Mouse (Mus musculus): ENCODE data around the gene Cd151. TPM values are rescaled to one million over a fixed set of nuclear protein-coding genes. Genes with fewer than 3 reads are reported as not detected.

Gene Cd151
- total RNA-seq (2017) = 45.0 and 46.6 TPM in 2 replicates

DNA sequence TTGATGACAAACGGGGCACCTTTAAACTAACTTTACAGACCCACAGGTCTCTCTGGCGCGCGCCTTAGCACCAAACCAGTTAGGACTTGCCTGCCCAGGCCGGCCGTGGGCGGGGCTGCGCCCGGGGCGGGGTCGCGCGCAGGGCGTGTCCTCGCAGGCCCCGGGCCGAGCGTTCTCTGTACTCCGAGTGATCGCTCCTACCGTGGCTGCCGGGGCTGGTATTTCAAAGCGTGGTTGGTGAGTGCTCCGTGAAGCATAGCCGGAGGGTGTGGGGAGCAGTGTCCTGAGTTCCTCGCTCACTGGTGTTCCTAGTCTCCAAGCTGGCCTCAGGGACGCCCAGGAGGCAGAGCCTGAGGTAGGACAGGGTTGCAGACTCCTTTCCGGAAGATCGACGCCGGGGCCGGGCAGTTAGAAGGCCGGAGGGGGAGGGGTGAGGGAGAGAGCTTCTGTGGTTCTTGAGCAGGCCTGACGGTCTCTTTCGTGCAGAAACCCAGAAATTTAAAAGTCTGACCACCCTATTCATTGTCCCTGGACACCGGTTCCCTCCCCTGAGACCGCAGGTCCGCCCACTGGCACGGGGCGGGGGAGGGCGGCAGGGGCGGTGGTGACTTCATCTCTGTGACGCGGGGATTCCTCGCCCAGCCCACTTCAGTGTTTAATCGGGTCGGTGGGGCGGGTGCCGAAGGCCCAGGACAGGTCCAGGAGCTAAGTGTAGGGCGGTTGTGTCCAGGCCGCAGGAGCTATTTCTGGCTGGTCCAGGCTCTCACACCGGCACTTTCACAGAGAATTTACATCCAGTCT is at the start of gene Cd151:
Cd151 (plus strand) TSS at position 163 of the 801 bp plus-strand sequence.
- peak; percentile 49 to 61 for ATAC-seq (replicated peaks in 1 of 2; ENCODE audit: insufficient read depth in 1 of 2, low FRiP score in 2 of 2, low TSS enrichment in 1 of 2, low read depth in 1 of 2, poor library complexity in 2 of 2, severe bottlenecking in 2 of 2)

DNA sequence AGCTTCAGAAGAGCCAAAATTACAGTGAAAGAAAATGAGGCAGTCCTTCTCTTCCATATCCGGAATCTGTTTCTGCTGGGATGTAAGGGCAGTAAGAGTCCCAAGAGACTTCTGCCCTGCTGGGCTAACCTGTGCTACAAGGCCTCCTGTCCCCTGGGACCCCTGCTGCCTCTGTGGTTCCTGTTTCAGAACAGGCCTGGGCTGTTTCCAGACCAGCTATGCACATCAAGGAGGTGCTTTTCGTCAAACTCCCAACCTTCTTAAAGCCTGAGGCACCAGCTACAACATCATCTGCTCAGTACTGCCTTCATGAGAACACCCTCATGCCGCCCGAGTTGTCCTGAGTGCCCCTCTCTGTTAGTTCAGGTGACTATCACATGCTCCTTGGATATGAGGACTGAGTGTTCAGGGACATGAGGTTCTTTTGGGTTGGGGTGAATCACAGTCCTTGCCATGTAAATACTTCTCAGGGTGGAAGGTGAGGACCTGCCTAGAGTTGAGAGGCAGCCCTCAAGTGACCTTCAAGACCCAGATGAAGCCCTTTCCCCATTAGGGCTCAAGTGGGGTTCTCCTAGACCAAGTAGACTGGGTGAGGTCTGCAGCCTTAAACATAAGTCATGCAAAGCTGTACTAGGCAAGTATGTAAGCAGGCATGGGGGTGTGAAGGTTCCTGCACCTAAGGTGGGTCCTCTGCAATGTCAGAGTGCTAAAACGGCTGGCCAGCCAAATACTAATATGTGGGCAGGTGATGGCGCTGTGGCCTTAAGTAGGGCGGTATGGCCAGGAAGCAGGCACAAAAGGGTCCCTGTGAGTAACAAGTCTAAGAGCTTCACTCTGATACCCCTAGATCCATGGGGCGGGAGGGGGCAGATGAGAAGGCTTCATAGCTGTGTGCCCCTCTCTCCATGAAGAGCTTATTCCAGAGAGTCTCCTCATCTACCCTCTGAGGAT is 49.2 kb upstream of the Cd151 start:
- ATAC-seq (replicated peaks in 1 of 2; ENCODE audit: insufficient read depth in 1 of 2, low FRiP score in 2 of 2, low TSS enrichment in 1 of 2, low read depth in 1 of 2, poor library complexity in 2 of 2, severe bottlenecking in 2 of 2) = no peak

DNA sequence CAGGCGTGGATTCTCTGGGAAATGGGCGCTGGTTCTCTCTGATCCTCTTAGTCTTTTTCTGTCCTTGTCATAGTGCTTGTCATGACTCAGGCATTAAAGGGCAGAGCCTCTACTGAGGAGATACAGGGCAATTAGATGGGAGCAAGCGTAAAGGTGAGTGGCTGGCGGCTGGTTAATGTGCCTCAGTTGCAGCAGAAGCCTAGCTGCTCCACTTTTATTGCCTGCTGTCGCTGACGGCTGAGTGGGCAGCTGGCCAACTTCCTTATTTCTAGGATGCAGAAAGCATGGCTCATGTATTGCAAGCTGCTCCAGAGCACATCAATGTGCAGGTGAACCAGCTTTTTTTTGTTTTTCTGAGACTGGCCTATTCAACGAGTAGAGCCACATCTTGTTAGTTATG is 48.2 kb upstream of the Cd151 start:
- peak in 1 of 2 experiments; percentile 57; a peak in 1 of 4 replicates for ATAC-seq (replicated peaks in 1 of 2; ENCODE audit: insufficient read depth in 1 of 2, low FRiP score in 2 of 2, low TSS enrichment in 1 of 2, low read depth in 1 of 2, poor library complexity in 2 of 2, severe bottlenecking in 2 of 2)

DNA sequence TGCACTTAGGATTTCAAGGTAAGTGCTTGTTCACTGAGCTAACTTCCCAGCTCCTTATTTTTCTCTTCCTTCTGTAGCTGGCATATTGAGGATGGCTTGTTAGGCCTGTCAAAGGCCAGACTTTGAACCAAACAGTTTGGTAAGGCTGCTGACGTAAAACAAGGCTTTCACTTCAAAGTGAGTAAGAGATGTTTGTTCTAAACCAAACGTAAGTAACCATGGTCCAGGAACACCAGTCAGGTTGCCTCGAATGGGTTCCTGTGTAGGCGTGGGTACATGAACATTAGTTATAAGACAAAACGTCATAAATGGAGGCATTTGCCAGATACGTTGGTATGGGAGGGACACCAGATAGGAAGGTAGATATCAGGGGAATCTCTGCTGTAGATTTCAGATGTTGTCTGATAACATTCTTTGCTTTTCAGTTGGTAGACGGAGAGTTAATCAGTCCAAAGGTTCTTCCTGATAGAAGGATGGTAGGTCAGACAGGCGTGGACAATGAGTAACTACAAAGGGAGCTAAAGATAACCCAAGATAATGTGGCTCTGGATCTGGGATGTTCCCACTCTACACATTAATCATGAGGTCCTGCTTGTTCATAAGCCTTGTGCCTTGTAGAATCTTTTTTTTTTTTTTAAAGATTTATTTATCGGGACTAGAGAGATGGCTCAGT is 47.0 kb upstream of the Cd151 start:
- no peak for ATAC-seq (replicated peaks in 1 of 2; ENCODE audit: insufficient read depth in 1 of 2, low FRiP score in 2 of 2, low TSS enrichment in 1 of 2, low read depth in 1 of 2, poor library complexity in 2 of 2, severe bottlenecking in 2 of 2)

DNA sequence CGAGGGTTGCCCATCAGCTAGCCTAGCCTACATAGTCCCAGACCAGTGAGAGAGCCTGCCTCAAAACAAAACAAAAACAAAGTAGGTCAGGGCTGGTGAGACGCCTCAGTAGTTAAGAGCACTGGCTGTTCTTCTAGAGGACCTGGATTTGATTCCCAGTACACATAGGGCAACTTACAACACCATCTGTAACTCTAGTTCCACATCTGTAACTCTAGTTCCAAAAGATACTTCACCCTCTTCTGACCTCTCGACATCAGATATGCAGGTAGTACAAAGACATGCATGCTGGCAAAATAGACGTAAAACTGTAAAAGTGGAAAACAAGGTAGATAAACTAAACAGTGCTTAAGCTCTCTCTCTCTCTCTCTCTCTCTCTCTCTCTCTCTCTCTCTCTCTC is 43.4 kb upstream of the Cd151 start:
- ATAC-seq (replicated peaks in 1 of 2; ENCODE audit: insufficient read depth in 1 of 2, low FRiP score in 2 of 2, low TSS enrichment in 1 of 2, low read depth in 1 of 2, poor library complexity in 2 of 2, severe bottlenecking in 2 of 2) = no peak

DNA sequence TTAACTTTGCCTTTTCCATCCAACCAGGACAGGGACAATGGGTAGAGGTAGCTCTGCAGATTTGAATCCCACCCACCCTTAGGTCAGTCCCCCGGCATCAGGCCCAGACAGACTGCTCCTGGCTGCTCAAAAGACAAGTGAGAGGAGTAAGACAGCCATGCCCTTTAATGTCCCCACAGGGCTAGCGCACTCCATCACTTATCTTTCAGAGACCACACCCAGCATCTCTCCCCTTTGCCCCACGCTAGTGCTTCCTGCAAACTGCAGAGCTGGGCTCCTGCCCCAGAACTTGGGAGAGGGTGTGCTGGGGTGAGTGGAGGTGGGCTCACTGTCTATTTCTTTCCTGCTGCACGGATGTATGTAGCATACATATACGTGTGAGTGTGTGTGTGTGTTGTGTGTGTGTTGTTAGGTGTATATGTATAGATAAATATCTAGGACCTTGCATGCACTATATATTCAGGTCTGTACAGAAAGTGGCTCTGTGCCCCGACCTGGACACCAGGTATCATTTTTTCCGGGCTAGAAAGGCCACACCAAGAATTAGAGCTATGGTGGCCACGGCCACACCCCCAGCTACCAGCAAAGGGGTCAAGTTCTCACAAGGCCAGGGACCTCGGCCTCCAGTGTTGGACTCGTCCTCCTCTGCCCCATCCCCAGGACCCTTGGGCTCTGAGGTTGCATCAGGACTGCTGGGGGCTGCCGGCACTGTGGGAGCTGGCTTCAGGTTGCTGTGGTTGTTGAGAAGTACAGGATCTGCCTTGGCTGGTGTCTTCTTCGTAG is 40.1 kb upstream of the Cd151 start:
- ATAC-seq (replicated peaks in 1 of 2; ENCODE audit: insufficient read depth in 1 of 2, low FRiP score in 2 of 2, low TSS enrichment in 1 of 2, low read depth in 1 of 2, poor library complexity in 2 of 2, severe bottlenecking in 2 of 2) = no peak

DNA sequence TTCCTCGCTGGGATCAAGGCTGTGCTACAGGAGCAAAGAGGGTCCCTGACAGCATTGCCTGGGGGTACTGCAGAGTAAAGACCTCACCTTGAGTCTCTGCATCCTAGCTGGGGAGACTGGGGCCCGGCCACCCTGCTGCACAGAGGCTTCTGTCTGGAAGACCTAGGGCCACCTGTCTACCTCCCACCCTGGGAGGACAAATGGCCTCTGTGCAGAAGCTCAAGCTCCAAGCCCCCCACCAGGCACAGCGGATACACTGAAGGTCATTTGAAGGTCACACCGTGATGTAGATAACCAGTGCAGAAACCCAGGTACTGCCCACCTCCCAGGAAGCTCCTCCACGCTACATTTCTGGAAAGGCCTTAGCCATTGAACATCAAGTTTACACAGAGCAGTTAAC is 38.5 kb upstream of the Cd151 start:
- ATAC-seq (replicated peaks in 1 of 2; ENCODE audit: insufficient read depth in 1 of 2, low FRiP score in 2 of 2, low TSS enrichment in 1 of 2, low read depth in 1 of 2, poor library complexity in 2 of 2, severe bottlenecking in 2 of 2) = no peak

DNA sequence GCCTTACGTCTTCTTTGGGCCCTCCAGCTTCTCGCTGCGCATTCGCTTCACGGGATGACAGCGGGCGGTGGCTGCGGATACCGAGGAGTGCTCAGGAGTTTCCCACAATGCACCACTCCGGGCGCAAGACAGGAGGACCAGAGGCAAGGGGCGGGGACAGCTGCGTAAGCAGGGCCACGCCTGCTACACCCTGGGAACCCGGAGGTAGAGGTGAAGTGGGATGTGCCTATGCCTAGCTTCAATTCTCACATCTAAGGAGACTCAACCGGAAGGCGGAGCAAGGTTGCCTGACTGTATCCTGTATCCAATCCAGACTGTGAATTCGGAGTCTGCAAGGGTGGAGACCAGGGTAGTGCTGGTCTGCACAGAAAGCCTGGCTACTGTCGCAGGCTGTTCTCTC is 37.9 kb upstream of the Cd151 start, which contains the start of gene Cend1:
Cend1 (minus strand) TSS at position 182 of the 400 bp plus-strand sequence.
- no peak for ATAC-seq (replicated peaks in 1 of 2; ENCODE audit: insufficient read depth in 1 of 2, low FRiP score in 2 of 2, low TSS enrichment in 1 of 2, low read depth in 1 of 2, poor library complexity in 2 of 2, severe bottlenecking in 2 of 2)

DNA sequence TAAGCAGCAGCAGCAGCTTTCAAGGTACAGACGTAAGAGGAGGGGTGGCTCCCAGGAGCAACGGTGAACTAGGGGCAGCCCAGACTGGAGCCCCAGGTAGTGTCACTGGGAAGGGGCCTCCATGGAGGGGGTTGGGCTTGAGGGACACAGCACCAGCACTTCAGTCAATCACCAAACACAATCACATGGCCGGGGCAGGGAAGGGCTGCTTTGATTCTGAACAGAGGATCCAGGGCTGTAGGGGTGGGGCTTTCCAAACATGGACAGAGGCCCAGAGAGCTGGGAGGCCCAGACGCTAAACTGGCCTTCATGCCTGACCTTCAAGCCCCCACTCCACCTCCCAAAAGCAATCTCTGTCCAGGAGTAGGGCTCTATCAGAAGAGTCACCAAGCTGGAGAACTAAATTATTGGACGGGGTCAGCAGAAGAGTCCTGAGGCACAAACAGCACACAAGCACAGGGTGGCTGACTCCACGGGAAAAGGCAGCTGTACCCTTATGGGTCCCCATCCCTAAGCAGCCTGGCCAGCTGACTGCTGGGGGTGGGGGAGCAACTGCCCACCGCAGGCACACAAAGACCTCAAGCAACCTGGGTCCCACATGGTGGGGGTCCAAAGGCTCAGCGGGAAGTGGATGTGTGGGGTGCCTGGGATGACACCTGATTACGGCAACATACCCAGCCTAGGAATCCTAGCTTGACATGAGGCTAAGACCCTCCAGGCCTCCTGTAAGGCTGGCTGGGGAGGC is 37.2 kb upstream of the Cd151 start:
- ATAC-seq (replicated peaks in 1 of 2; ENCODE audit: insufficient read depth in 1 of 2, low FRiP score in 2 of 2, low TSS enrichment in 1 of 2, low read depth in 1 of 2, poor library complexity in 2 of 2, severe bottlenecking in 2 of 2) = no peak

DNA sequence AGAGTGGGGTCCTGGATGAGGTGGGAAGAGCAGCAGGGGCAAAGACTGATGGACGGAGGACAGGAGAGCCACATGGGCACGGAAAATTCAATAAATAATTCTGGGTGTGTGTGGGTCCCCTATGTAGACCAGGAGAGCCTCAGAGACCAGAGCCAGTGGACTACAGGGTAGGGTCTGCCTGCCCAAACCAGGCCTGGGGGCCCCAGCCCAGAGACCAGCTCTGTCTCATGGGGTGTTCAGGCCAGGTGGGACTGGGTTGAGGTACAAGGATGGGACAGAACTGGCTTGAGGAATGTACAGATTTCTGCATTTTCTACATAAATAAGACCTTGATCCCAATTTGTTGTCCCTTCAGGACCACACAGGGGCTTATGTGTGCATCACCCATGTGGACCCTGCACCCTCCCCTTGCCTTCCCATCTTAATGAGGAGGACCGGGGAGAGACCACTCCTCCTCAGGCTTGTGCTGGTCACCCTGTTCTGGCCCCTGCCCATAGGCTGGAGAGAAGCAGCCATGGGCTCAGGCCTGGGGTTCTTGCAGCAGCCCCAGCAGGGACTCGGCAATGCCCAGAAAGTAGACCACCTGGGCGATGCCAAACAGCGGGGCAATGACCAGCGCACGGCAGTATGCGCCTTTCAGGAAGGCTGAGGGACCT is 36.5 kb upstream of the Cd151 start:
- ATAC-seq (replicated peaks in 1 of 2; ENCODE audit: insufficient read depth in 1 of 2, low FRiP score in 2 of 2, low TSS enrichment in 1 of 2, low read depth in 1 of 2, poor library complexity in 2 of 2, severe bottlenecking in 2 of 2) = no peak

DNA sequence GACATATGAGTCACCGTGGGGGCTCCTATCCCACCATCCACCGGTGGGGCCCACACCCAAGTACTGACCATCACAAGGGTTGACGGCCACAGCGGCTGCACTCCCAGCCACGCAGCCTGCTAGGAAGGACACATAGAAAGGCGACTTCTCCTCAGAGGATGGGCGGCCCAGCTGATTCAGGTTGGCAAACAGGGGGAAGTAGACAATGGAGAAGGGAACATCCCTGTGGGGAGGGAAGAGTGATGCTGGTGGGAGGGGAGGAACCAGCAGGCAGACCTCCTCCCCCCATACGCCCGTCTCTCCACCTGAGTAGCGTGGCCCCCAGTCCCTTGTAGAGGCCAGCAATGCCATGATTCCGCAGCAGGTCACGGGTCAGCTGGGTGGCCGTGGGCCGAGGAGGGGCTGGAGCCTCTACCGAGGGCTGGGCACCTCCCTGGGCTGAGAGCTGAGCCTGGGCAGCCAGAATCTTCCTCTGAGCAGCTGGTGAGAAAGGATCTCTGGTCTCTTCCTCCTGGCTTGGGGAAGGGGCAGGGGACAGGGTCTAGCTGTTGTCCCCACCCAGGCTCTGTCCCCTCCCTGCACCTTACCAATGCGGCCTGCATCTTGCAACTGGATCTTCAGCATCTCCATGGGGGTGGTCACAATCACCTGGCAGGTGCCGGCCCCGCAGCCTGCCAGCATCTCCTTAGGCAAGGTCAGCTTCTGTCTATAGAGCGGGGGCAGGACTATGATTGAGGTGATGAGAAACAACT is 35.6 kb upstream of the Cd151 start:
- no peak for ATAC-seq (replicated peaks in 1 of 2; ENCODE audit: insufficient read depth in 1 of 2, low FRiP score in 2 of 2, low TSS enrichment in 1 of 2, low read depth in 1 of 2, poor library complexity in 2 of 2, severe bottlenecking in 2 of 2)

DNA sequence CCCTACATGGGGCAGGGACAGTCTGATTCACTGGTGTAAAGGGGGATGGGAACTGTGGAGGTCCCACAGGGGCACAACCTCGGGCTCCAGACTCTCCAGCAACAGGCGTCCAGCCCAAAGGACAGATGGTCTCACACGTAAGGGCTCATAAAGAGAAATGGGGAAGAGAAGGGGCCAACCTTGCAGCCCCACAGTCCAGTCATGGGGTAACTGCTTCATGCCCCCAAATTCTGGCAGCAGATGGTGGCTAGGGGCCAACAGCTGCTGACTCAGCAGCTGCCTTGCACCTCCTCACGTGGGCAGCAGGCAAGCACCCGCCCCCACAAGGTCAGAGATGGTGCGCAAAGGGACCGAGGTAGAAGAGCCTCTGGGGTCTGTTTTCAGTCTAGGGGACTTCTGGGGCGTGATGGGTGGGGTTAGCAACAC is 35.0 kb upstream of the Cd151 start:
- ATAC-seq (replicated peaks in 1 of 2; ENCODE audit: insufficient read depth in 1 of 2, low FRiP score in 2 of 2, low TSS enrichment in 1 of 2, low read depth in 1 of 2, poor library complexity in 2 of 2, severe bottlenecking in 2 of 2) = peak in 1 of 2 experiments; percentile 33; a peak in 2 of 4 replicates

DNA sequence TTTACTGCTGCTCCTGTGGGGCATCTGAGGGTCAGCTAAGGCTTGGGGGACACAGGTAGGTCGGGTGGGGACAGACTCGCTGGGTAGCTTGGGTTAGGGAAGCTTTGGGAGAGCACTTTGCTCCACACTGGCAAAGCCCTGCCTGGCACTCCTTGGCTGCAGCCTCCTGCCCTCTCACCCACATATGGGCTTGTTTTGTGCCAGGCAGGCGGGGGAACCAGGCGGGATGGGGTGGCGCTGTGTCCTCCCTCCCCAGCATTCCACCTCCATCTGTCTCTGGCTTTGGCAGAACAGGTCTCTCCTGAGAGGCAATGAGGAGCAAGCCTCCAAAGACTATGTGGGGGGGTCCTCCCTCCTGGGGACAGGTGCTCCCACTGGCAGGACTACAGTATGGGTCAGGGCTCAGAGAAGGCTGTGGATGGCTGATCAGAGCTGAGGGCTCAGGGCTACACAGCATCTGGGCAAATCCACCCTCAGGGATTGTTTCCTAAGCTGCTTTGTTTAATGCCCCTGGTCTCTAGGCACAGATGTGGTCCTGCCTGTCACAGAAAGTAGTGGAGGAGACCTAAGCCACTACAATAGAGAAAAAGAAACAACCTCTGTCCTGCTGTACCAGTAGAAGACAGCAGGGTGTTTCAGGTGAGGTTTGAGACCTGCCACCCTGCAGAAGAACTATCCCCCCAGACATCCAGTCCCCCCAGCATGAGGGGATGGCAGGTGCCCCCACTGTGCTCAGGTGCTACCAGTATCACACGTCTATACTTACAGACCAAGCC is 34.3 kb upstream of the Cd151 start:
- ATAC-seq (replicated peaks in 1 of 2; ENCODE audit: insufficient read depth in 1 of 2, low FRiP score in 2 of 2, low TSS enrichment in 1 of 2, low read depth in 1 of 2, poor library complexity in 2 of 2, severe bottlenecking in 2 of 2) = no peak

DNA sequence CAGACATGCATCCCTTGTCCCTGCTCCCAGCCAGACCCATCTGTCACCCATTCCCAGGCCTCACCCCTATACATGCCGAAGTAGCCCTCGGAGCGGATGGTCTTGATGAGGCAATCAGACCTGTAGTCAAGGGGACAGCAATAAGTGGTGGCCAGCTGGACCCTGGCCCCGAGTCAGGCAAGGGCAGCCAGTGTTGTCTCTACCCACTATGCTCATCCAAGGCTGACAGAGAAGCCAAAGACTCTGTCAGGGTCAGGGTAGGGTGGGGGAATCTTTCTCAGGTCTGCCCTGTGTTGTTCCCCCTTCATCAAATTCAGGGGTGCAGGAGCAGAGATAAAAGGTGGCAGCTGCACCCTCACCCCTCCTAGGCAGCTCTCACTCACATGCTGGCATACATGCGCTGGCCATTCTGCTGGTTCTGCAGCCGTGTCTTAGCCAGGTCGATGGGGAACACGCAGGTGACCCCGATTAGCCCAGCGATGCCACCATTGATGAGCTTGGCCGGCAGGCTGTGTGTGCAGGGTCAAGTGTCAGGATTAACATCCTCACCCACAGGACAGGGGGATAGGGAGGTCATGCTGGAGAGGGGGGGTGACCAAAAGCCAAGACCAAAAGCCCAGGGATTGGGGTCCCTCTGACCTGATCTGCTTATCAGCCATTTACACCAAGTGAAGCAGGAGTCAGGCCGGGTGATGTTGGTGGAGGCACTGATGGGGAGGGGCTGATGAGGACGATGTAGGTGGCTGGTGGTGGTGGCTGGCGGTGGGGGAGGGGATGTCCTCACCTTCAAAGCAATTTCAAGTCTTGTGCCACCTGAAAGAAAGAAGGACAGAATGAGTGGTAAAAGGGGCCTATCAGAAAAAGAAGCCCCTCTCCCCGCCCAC is 33.4 kb upstream of the Cd151 start:
- no peak for ATAC-seq (replicated peaks in 1 of 2; ENCODE audit: insufficient read depth in 1 of 2, low FRiP score in 2 of 2, low TSS enrichment in 1 of 2, low read depth in 1 of 2, poor library complexity in 2 of 2, severe bottlenecking in 2 of 2)

Measured in hematopoietic stem cell, adult 5-6 weeks (primary cell).